Mouse (Mus musculus): ENCODE data around the gene Zfp341.

GRCm38 (mm10) chr2:154690959-154691358 lies 77.9 kb downstream of the Zfp341 start:
- TF ChIP-seq POLR2A (IDR thresholded peaks at IDR 0.05; ENCODE audit: insufficient read depth, low read length) (no peak), CTCF (IDR thresholded peaks at IDR 0.05; ENCODE audit: low read depth, low read length) (no peak)

Measured in ES-Bruce4 (cell line).